Mouse (Mus musculus): Measurements from ENCODE around the gene Nr2f2.

The Nr2f2 gene

DNA sequence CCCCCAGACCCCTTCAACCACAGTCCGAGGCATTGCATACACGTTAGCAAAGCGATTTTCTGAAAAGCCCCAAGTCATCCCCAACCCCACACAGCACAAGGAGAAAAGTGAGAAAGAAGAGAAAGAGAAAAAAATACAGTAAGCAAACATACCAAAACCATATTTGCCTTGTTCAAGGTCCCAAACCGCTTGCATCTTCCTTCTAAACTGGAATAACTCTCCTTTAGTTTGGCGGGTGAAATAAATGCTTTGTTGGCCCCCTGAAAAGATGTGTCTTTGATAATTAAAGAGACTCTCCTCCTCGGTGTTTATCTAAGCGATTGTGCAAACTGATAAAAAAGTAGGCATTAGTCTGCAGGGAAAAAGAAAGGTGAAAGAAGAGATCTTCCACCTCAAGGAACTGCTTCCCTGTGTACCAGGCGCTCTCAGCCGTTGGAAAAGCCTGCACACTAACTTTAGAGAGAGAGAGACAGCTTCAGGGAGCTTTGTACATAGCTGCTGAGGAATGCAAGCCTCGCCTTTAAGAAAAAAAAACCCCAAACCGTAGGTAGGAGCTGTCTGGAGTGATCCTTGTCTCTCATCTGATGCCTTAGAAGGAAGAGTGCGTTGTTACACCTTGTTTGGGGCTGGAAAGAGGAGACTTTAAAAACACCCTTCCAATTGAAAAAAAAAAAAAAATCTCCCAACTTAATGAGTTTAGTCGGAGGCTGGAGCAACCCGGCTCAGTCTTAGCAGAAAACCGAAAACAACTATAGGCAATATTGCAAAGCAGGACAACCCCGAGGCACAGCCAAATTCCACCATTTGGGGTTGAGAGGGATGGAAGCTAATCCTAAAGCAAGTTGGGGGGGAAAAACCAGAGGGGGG, at the start of gene Nr2f2:
Gene Nr2f2 (minus strand): TSS at position 795 of the 867 bp plus-strand sequence.
- no peak for DNase-seq (ENCODE audit: low spot score in 2 of 2)

DNA sequence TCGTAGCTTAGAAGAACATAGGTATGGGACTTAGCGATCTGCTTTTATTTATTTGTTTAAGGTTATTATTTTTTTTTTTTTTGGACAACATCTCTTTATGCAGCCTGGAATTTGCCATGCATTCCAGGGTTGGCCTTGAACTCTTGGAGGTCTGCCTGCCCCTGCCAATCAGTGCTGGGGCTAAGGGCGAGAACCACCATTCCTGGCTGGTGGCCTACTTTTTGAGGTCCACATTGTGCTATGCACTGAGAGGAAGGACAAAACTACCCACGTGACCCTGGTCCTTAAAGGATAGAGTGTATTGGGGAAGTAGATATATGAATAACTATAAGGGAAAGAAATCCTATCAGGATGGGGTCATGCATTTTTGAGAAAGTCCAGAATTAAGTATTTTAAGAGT, 47.9 kb upstream of the Nr2f2 start:
- no peak for DNase-seq (ENCODE audit: low spot score in 2 of 2)

DNA sequence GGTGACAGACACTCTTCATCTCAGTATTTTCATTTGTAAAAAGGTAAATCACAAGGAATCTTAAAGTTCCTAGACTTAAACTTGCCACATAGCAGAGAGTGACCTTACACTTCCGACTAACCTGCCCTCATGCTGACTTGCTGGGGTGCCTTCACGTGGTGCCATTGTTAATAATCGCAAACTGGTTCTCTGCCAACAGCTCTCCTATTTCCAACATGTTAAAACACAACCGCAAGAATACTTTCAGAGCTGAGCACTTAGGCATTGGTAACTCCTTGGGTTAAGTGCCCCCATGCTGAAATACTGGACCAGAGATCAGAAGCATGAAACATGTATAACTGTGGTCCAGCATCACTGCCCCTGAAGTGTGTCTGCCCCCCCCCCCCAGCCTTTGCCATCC, 47.1 kb upstream of the Nr2f2 start:
- DNase-seq (ENCODE audit: low spot score in 2 of 2), result no peak

DNA sequence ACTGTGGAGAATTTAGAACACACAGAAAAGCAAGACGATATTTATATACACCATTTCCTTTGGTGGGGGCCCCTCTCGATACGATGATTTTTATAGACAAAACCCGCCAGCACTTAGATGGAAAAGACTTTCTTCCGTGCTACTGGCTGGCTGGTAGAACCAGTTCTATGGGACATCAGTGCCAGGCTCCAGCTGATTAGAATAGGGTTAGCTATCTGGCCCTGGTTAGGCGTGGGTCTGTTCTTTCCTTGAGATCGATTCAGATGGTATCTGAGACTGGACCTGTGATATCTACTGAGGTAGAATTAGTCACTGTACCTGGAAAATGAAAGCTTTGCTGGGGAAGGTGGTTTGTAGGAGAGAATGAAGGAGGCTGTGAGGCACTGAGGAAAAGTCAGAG, 46.4 kb upstream of the Nr2f2 start:
- DNase-seq (ENCODE audit: low spot score in 2 of 2), result no peak

DNA sequence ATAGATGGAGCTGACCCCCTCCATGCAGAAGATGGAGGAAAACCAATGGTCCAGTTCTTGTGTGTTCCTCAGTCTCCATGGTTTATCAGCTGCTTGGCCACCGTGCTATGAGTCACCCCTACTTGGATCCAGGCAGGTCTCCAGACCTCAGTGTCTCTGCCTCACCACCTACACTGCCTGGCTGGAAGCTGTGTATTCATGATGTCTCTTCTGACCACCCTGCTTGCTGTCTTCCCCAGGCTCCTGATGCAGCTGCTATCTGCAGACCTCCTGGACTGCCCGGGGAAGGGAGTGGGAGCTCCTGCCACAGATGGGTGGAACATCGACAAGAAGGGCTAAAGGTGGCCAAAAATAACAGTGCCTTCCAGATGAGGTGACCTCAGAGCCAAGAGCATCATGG, 43.8 kb upstream of the Nr2f2 start:
- no peak for DNase-seq (ENCODE audit: low spot score in 2 of 2)

DNA sequence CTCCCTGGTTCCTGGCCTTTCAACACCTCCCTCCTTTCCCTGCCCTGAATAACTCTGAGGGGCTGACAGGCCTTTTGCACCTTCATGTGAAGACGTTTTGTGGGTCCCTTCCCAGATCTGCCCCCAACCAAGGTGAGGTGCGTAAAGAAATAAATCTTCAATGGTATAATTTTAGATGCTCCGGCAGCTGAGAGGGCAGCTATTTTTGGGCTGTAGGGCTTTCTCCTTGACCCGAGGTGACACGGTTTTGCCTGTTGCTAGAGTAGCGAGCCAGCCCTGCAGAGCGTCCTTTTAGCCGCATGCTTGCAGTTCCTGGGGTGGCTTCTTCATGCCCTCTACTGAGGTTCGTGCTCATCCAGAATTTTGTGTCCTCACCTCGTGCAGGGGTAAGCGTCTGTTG, 43.4 kb upstream of the Nr2f2 start:
- DNase-seq (ENCODE audit: low spot score in 2 of 2), result no peak

DNA sequence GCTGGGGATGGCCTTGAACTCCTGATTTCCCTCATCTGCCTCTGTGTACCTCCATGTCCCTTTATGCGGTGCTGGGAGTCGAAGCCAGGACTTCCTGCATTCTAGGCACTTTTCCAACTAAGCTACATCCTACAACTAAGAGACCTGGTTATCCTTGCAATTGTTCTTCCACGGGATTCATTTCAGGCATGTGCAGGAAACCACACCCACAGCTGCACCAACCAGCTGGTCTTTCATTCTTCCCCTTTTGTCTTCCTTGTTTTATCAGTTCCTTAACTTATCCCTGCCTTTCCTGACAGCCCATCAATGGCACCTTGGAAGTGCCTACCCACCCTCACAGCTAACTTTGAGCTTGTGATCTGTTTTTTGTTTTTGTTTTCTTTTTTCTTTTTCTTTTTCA, 42.3 kb upstream of the Nr2f2 start:
- DNase-seq (ENCODE audit: low spot score in 2 of 2), result no peak

DNA sequence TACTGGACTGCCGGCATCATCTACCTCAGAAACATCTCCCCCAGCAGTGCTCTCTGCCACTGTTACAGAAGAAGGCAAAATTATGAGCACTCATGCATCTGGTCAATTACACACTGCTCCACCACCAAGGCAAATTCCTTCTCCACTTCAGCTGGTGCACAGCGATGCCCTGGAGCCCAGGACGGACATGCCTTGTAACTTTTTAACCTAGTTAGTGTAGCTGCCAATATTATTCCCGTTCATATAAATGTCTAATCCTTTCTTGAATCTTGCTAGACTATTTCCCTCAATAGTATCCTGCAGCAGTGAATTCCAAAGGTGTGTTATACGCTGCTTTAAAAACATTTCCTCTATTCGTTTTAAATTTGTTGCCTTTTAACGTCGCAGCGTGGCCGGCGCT, 40.6 kb upstream of the Nr2f2 start:
- DNase-seq (ENCODE audit: low spot score in 2 of 2), result no peak

DNA sequence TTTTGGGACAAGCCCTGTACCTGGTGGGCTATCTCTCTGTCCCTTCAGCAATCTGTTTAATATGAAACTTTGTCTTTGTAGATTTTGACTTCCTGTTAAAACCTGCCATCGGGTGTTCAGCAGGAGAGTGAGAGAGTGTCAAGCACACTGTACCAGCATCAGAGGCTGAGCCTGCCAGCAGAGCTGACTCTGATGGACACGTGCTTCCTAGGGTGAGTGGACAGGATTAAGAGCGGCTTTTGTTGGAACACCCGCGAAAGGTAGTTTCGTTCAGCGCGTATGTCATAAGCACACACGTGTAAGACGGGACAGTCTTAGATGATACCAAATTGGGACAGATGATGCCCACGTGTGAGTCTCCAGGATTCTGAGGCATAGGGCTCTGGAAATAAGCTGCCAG, 40.0 kb upstream of the Nr2f2 start:
- DNase-seq (ENCODE audit: low spot score in 2 of 2), result no peak

DNA sequence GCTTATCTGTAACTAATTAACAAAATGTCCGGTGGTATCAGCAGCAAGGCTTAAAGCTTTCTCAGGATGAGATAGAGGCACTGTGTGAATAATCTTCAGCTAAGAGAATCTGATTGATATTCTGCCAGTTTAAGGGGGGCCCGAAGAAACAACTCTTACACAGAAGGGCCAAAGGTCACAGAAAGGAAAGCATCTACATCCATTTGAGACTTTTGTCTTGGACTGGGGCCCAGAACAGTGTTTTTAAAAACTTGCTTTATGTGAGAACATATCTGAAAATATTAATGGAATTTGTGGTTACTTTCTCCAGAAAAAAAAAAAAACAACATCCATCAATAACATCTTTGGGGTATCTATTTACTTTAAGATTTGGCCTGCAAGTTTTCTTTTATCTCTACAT, 38.9 kb upstream of the Nr2f2 start:
- no peak for DNase-seq (ENCODE audit: low spot score in 2 of 2)

DNA sequence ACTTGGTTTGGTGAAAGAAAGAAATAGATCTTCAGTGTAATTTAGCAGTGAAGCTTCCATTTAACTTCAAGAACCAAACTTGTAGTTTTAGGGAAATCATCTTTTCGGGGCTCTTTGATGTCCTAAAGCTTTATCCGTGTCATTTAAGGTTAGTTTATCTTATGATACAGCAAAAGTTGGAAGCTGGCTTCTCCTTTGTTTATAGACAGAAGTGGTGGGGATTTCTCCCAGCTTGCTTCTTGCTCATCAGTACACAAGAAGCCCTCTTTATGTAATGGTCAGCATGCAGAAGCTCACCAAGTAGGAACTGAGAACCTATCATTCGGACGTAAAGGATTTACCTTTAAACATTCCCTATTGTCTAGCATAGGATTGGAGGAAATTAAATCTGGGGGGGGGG, 16.3 kb upstream of the Nr2f2 start:
- no peak for DNase-seq (ENCODE audit: low spot score in 2 of 2)

DNA sequence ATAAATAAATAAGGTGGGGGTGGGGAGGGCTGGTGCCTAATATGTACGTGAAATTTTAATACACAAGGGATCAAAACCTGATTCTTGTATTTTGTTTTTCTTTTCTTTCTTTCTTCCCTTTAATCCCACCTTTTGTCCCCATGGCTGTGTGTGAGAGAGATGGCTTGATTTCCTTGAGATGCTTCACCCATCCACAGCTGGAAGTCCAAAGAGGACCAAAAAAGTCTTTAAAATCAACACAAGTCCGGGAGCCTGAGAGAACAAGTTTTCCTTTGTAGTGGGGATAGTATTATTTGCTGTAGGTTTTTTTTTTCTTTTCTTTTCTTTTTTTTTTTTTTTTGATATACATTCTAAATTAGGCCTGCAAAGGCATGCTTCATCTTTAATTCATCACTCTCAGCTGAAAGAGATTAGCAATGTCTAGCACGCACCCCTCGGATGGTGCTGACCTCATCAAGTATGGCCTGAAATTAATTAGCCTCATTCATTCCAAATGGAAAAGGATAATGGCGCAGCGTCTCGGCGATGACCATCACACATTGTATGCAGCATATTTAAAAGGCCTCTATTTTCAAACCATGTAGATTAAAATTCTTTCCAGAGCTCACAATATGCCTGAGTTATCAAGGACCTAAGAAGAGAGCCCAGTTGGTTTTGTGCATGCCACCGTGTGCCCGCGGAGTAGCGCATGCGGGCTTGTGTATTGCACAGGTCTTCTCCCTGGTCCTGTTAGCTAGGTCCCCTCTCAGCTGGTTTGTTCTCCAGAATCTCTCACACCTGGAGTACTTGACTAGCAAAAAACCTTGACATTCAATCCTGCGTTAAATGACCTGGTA, 15.1 kb upstream of the Nr2f2 start:
- DNase-seq (ENCODE audit: low spot score in 2 of 2), result no peak

DNA sequence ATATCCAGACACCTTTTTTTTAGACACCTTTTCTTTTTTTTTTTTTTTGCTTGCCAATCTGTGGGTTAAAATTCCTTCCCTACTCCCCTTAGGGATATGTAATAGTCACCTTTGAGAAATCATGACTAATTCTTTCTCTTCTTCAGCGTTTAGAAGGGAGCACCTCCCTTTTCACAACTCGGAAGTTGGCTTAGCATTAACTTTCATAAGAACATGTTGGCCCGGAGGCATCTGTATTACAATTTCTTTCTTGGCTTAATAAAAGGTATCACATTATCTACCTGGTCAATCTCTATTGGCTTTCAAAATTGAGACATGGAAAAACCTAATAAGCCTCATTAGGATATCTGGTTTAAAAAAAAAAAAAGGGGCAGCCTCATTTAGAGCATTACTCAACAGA, 14.4 kb upstream of the Nr2f2 start:
- DNase-seq (ENCODE audit: low spot score in 2 of 2), result no peak

DNA sequence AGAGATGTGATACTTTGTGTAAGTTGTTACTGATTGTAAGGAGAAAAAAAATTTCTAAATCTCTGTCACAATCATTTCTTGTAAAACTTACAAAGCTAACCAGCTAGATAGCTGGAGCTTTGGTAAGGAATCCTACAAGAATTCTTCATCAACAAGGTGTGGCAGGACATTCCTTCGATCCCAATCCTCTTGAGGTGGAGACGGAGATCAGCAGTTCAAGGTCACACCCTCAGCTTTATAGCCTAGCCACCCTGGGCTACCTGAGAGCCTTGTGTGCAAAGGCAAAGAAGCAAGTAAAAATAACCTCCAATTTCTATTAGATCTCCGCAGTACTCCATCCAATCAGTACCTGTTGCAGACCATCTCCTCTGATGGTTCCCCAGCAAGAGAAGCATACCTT, 13.7 kb upstream of the Nr2f2 start:
- DNase-seq (ENCODE audit: low spot score in 2 of 2), result no peak

DNA sequence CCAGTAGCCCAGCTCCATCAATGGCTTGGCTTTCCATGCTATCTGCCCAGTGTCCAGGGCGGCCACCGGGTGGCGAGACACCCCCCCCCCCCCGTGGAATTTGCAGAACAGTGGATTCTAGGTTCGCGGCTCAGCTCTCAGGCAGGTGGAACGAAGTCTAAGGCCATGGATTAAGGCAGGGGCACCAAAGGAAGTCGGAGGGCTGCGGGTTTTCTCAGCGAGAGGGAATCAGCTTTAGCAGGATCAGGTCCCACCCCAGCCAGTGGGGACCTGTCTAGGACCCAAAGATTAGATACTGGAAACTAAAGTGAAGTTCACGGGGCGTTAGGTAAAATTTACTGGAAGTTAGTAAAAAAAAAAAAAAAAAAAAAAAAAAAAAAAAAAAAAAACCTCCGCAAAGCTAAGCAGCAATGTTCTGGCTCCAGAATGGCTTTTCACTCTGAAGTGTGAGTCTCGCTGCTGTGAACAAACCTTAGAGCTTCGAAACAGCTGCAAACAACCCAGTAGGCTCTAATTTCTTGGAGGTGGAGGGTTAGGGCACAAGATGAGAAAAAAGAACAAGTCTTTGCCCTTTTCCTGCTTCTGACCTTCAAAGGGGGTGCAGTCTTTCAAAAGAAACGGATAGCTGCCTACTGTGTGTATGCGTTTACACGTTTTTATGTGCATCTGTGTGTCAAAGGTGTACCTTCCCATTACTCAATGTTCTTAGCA, 4.2 kb upstream of the Nr2f2 start:
- no peak for DNase-seq (ENCODE audit: low spot score in 2 of 2)

DNA sequence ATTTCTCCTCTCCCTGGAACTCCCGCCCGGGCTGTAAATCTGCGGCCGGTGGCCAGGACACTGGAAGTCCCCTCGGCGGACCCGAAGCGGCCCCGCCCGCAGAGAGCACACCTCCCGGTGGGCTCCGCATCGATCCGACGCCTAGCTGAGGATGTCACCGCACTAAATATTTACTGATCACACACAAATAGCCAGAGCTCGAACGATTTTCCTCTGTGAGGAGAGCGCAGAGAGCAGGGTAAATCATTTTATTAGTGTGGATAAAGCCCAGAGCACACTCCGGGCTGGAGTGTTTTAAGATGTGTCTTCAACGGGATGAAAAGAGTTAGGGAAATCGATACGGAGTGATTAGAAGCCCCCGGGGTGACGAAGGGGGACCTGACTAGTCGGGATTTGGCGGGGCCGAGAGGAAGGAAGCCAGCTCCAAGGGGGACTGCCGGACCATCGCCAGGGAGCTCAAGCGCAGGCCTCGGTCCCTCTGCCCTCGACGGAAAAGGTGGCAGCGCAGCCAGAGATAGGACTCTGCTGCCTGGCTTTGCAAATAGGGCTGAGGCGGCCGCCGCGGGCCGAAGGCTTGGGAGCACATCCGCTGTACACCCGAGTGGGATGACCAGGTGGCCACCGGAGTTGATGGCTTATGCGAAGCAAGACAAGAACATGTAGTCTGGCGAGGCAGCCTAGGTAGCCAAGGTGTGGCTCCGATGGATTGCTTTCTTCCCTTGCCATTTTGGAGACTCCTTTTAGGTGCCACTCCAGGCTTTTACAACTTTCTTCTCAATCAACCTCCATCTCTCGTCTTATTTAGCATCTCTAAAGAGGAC, 3.4 kb upstream of the Nr2f2 start:
- DNase-seq (ENCODE audit: low spot score in 2 of 2), result no peak

DNA sequence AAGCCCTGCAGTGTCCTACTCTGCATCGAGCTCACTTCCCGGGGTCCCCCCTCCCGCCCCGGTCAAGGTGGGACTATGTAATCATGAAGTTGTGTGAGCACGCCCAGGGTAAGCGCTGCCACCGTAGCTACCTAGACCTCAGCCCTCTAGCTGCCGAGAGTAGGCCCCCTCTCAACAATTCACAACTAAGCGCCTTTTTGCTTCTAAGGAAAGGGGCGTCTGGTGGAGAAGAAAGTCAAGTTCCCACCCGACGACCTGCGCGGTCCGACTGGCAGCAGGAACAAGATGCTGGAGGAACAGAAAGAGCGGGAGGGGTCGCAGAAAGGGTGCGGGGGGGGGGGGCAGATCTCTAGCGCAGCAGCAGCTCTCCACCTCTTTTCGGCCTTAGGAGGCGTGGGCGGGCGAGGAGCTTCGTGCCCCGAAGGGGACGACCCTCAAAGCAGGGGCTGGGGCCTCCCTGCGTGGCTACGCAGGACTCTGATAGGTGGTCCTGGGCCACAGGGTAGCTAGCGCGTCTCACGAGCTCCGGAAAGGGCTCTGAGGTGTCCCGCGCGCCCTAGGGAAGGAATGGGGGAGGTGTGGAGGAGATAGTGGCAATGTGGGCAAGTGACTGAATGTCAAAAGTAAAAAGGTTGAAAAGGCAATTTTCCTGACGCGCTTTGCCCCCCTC, 2.7 kb upstream of the Nr2f2 start:
- DNase-seq (ENCODE audit: low spot score in 2 of 2), result no peak

DNA sequence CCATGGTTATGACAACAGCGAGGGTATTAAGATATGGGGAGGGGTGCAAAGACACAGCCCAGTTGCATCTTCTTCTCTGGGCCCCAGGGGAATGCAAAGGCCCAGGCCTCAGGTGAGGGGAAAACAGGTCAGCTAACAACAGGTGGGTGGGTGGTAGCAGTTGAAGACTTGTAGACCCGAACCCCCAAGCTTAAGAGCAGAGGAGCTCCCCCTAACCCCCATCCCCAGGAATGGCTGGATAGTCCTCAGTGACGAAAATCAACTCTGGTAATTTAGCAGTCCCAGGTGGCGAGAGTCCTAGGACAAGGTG, 2.2 kb upstream of the Nr2f2 start:
- no peak for DNase-seq (ENCODE audit: low spot score in 2 of 2)

DNA sequence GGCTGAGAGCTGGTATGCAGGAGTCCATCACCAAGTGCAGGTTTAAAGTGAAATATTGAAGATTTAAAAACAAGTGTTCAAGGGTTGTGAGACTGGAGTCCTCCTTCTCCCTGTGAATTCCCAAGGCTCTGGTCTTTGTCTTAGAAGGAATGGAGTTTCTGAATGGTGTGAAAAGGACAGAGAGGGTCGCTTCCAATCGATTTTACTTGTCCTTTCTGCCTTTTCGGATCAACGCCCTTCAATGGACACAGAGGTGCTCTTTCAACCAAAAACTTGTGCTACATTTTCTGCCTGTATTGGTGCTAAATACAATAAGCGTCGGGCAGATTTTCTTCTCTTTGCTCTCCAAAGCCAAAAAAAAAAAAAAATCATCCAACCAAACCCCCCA, 1.7 kb upstream of the Nr2f2 start:
- no peak for DNase-seq (ENCODE audit: low spot score in 2 of 2)

DNA sequence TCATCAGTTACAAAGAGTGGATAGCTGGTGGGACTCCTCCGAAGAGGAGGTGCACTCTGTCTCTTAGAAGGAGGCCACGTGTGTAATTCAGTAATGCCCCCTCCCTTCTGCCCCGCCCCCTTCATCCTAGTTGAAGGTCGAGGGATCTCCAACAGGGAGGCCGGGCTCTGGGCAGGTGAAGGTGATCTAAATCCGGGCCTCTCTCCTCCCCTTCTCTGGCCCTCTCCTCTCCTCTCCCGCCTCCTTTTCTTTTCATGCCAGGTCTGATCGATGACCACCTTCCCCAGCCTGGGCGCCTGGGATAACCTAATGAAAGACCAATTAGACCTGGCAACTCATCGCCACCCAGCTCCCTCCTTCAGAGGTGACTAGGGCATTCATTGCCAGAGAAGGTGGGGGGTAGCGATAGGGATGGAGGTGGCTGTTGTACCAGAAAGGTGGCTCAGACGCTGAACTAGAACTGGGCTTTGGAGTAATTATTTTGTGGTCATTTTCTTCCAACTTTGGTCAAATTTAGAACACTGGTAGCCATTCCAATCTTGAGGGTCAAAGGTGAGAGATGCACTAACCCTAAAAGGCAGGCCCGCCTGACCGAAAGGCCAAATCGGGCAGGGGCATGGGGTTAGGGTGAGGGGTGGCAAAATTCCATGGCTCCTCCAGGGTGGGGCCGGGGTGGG, 1.2 kb upstream of the Nr2f2 start:
- DNase-seq (ENCODE audit: low spot score in 2 of 2), result no peak

DNA sequence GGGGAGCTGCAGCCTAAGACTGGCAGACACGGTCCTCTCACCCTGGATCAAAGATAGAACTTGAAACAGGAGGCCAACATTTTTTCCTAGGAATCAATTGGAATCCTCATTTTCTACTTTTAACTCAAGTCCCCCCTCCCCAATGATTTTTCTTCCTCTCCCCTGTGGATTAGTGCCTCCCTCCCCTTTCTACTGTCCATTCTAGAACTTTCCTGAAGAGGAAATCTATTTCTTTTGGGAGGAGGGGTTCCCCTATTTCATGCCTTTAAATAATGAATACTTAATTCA, 217 bp upstream of the Nr2f2 start:
- no peak for DNase-seq (ENCODE audit: low spot score in 2 of 2)
